Mouse (Mus musculus): ENCODE results near the gene Eif3l. TPM values are rescaled to one million over a fixed set of nuclear protein-coding genes. Genes with fewer than 3 reads are reported as not detected.

Eif3l gene
- polyA plus RNA-seq, 1 experiment from 2014 or later, result 174 TPM

DNA sequence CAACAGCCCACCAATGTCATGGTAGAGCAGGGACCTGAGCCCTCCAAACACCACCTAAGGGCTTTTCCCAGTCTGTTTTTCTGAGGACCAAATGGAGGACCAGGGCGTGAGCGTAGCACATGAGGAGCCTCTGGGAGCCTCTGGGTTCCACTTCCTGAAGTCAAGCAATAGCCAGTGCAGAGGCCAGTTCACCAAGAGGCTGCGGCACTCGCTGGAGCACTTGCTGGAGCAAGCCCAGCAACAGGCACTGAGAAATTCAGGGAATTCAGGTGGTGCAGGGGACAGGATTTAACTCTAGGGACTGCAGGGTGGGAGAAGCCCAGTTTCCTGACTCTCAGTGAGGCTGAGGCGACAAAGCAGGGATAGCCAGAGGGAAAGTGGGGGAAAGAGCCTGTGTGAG, 23.2 kb downstream of the Eif3l start:
- H3K36me3 ChIP-seq (ENCODE audit: control insufficient read depth, insufficient read depth, low read length), result peaks cover 15% of the 10 kb centered on the region
- peaks cover 7% of the 10 kb centered on the region for H3K4me1 ChIP-seq (ENCODE audit: control insufficient read depth, insufficient read depth, low read depth, low read length)
- H3K27ac ChIP-seq (ENCODE audit: low read depth, low read length), result no peak overlapping the region
- H3K9ac ChIP-seq (ENCODE audit: low read depth, low read length), result no peak overlapping the region
- H3K4me2 ChIP-seq (ENCODE audit: low read length), result no peak overlapping the region
- WGBS, result 78% methylated on average over 5 of the region's 5 CpGs
- H3K27me3 ChIP-seq (replicated peaks; ENCODE audit: control insufficient read depth, insufficient read depth, low read length), result no peaks in the 10 kb centered on the region
- ATAC-seq, result no peak
- H3K9me3 ChIP-seq (ENCODE audit: control insufficient read depth, low read length), result no peaks in the 10 kb centered on the region
- no peak overlapping the region for H3K4me3 ChIP-seq (ENCODE audit: low read length)

- ATAC-seq, result no peak
- Histone ChIP-seq H3K4me3 (ENCODE audit: low read length) (no peak overlapping the region), H3K4me2 (ENCODE audit: low read length) (no peak overlapping the region), H3K9ac (ENCODE audit: low read depth, low read length) (no peak overlapping the region), H3K9me3 (ENCODE audit: control insufficient read depth, low read length) (no peaks in the 10 kb centered on the region), H3K27ac (ENCODE audit: low read depth, low read length) (no peak overlapping the region; the same call in 1 of the 2 replicates), H3K4me1 (ENCODE audit: control insufficient read depth, insufficient read depth, low read depth, low read length) (peaks cover 7% of the 10 kb centered on the region), H3K36me3 (ENCODE audit: control insufficient read depth, insufficient read depth, low read length) (peaks cover 12% of the 10 kb centered on the region), H3K27me3 (replicated peaks; ENCODE audit: control insufficient read depth, insufficient read depth, low read length) (no peaks in the 10 kb centered on the region)
- WGBS, result 51% methylated on average over 7 of the region's 7 CpGs
Observed at GRCm38 (mm10) chr15:79098868-79099267, 23.9 kb downstream of the Eif3l start.

DNA sequence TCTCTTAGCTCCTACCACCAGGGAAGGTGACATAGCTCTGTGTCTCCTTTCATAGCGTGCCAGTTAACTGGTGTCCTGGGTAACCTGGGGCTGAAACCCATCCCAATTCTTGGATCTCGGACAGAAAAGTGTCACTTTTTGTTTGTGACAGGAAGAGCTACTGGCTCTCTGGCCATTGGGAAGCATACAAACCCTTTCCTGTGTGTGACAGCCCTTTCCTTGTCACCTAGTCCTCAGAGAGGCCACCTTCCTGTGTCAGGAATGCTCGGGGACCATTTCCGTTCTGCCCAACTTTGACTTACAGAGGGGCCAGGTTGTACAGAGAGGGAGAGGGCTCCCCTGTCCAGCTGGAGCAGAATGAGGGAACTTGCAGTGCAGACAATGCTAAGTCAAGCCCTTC, 24.5 kb downstream of the Eif3l start:
- no peak overlapping the region for H3K9ac ChIP-seq (ENCODE audit: low read depth, low read length)
- H3K36me3 ChIP-seq (ENCODE audit: control insufficient read depth, insufficient read depth, low read length), result peaks cover 7% of the 10 kb centered on the region
- ATAC-seq, result no peak
- no peak overlapping the region; the same call in 1 of the 2 replicates for H3K27ac ChIP-seq (ENCODE audit: low read depth, low read length)
- H3K4me1 ChIP-seq (ENCODE audit: control insufficient read depth, insufficient read depth, low read depth, low read length), result peaks cover 7% of the 10 kb centered on the region
- H3K27me3 ChIP-seq (replicated peaks; ENCODE audit: control insufficient read depth, insufficient read depth, low read length), result no peaks in the 10 kb centered on the region
- H3K4me2 ChIP-seq (ENCODE audit: low read length), result no peak overlapping the region
- H3K9me3 ChIP-seq (ENCODE audit: control insufficient read depth, low read length), result no peaks in the 10 kb centered on the region
- 68% methylated on average over 4 of the region's 4 CpGs for WGBS
- no peak overlapping the region for H3K4me3 ChIP-seq (ENCODE audit: low read length)

DNA sequence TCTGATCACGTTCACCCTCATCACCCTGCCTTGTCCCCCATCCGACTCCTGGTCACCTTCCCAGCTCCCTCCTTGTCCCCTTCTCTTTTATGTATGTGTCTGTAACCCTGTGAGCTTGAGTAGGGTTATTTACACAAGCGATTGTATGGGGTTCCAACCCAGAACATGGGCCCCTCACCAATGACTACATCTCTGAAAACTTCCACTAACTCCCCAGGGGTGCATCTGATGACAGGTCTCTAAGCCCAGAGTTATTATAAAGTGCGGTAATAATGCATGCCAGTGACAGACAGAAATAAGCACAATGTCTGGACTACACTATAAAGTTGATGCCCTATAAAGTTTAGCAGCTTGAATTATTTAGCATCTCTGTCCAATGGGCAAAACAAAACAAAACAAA, 25.4 kb downstream of the Eif3l start:
- no peak for ATAC-seq

DNA sequence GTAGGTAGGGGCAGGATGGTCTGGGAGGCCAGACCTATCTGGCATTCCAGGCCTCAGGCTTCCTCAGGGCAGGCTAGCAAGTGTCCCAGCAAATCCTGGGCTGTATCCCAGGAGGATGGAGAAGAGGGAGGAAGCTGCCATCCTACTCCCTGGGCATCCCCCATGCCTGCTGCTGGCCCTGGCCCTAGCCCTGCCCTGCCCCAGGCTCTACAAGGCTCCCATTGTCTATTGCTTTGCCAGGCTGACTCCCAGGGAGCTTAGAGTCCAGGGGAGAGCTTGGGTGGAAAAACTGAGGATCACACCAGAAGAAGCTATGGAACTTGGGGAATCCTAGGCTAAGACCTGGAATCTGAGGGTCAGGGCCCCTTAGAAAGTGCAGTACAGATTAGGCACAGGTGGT, 26.6 kb downstream of the Eif3l start:
- H3K9me3 ChIP-seq (ENCODE audit: control insufficient read depth, low read length), result no peaks in the 10 kb centered on the region
- no peaks in the 10 kb centered on the region for H3K27me3 ChIP-seq (replicated peaks; ENCODE audit: control insufficient read depth, insufficient read depth, low read length)
- H3K9ac ChIP-seq (ENCODE audit: low read depth, low read length), result no peak overlapping the region

More for the DNA sequence above, 25.4 kb downstream of the Eif3l start:
- Histone ChIP-seq H3K4me2 (ENCODE audit: low read length) (no peak overlapping the region), H3K4me3 (ENCODE audit: low read length) (no peak overlapping the region), H3K9ac (ENCODE audit: low read depth, low read length) (no peak overlapping the region), H3K27ac (ENCODE audit: low read depth, low read length) (no peak overlapping the region), H3K9me3 (ENCODE audit: control insufficient read depth, low read length) (no peaks in the 10 kb centered on the region), H3K4me1 (ENCODE audit: control insufficient read depth, insufficient read depth, low read depth, low read length) (peaks cover 7% of the 10 kb centered on the region), H3K27me3 (replicated peaks; ENCODE audit: control insufficient read depth, insufficient read depth, low read length) (no peaks in the 10 kb centered on the region), H3K36me3 (ENCODE audit: control insufficient read depth, insufficient read depth, low read length) (peaks cover 2% of the 10 kb centered on the region)
- 75% methylated on average over 4 of the region's 4 CpGs for WGBS

GRCm38 (mm10) chr15:79103264-79103663, 28.3 kb downstream of the Eif3l start:
- no peak overlapping the region for H3K27ac ChIP-seq (ENCODE audit: low read depth, low read length)
- WGBS, result 58% methylated on average over 10 of the region's 10 CpGs

More for the DNA sequence above, 26.6 kb downstream of the Eif3l start:
- H3K4me3 ChIP-seq (ENCODE audit: low read length), result no peak overlapping the region
- peaks cover 7% of the 10 kb centered on the region for H3K4me1 ChIP-seq (ENCODE audit: control insufficient read depth, insufficient read depth, low read depth, low read length)
- H3K36me3 ChIP-seq (ENCODE audit: control insufficient read depth, insufficient read depth, low read length), result no peaks in the 10 kb centered on the region
- no peak overlapping the region for H3K27ac ChIP-seq (ENCODE audit: low read depth, low read length)
- H3K4me2 ChIP-seq (ENCODE audit: low read length), result no peak overlapping the region
- ATAC-seq, result no peak

GRCm38 (mm10) chr15:79105804-79106203, 30.8 kb downstream of the Eif3l start:
- H3K27me3 ChIP-seq (replicated peaks; ENCODE audit: control insufficient read depth, insufficient read depth, low read length), result no peaks in the 10 kb centered on the region
- H3K9me3 ChIP-seq (ENCODE audit: control insufficient read depth, low read length), result no peaks in the 10 kb centered on the region
- no peak overlapping the region for H3K4me3 ChIP-seq (ENCODE audit: low read length)
- 57% methylated on average over 2 of the region's 2 CpGs for WGBS
- peaks cover 5% of the 10 kb centered on the region for H3K4me1 ChIP-seq (ENCODE audit: control insufficient read depth, insufficient read depth, low read depth, low read length)
- ATAC-seq, result no peak
- H3K4me2 ChIP-seq (ENCODE audit: low read length), result no peak overlapping the region
- no peak overlapping the region for H3K9ac ChIP-seq (ENCODE audit: low read depth, low read length)
- no peaks in the 10 kb centered on the region for H3K36me3 ChIP-seq (ENCODE audit: control insufficient read depth, insufficient read depth, low read length)
- H3K27ac ChIP-seq (ENCODE audit: low read depth, low read length), result no peak overlapping the region

More at GRCm38 (mm10) chr15:79103264-79103663, 28.3 kb downstream of the Eif3l start:
- Histone ChIP-seq H3K36me3 (ENCODE audit: control insufficient read depth, insufficient read depth, low read length) (no peaks in the 10 kb centered on the region), H3K4me2 (ENCODE audit: low read length) (no peak overlapping the region), H3K9me3 (ENCODE audit: control insufficient read depth, low read length) (no peaks in the 10 kb centered on the region), H3K4me1 (ENCODE audit: control insufficient read depth, insufficient read depth, low read depth, low read length) (peaks cover under 1% of the 10 kb centered on the region), H3K4me3 (ENCODE audit: low read length) (no peak overlapping the region), H3K9ac (ENCODE audit: low read depth, low read length) (no peak overlapping the region), H3K27me3 (replicated peaks; ENCODE audit: control insufficient read depth, insufficient read depth, low read length) (no peaks in the 10 kb centered on the region)
- ATAC-seq, result no peak

- Histone ChIP-seq H3K36me3 (ENCODE audit: control insufficient read depth, insufficient read depth, low read length) (no peaks in the 10 kb centered on the region), H3K4me3 (ENCODE audit: low read length) (no peak overlapping the region; the same call in 1 of the 2 replicates), H3K9me3 (ENCODE audit: control insufficient read depth, low read length) (no peaks in the 10 kb centered on the region), H3K27ac (ENCODE audit: low read depth, low read length) (peak overlapping the region; percentile 0; the same call in 1 of the 2 replicates), H3K4me2 (ENCODE audit: low read length) (peak overlapping the region; percentile 70), H3K9ac (ENCODE audit: low read depth, low read length) (no peak overlapping the region), H3K27me3 (replicated peaks; ENCODE audit: control insufficient read depth, insufficient read depth, low read length) (no peaks in the 10 kb centered on the region), H3K4me1 (ENCODE audit: control insufficient read depth, insufficient read depth, low read depth, low read length) (peaks cover 15% of the 10 kb centered on the region)
- WGBS, result 21% methylated on average over 7 of the region's 7 CpGs
- no peak for ATAC-seq
Observed at GRCm38 (mm10) chr15:79107966-79108365, 33.0 kb downstream of the Eif3l start.

DNA sequence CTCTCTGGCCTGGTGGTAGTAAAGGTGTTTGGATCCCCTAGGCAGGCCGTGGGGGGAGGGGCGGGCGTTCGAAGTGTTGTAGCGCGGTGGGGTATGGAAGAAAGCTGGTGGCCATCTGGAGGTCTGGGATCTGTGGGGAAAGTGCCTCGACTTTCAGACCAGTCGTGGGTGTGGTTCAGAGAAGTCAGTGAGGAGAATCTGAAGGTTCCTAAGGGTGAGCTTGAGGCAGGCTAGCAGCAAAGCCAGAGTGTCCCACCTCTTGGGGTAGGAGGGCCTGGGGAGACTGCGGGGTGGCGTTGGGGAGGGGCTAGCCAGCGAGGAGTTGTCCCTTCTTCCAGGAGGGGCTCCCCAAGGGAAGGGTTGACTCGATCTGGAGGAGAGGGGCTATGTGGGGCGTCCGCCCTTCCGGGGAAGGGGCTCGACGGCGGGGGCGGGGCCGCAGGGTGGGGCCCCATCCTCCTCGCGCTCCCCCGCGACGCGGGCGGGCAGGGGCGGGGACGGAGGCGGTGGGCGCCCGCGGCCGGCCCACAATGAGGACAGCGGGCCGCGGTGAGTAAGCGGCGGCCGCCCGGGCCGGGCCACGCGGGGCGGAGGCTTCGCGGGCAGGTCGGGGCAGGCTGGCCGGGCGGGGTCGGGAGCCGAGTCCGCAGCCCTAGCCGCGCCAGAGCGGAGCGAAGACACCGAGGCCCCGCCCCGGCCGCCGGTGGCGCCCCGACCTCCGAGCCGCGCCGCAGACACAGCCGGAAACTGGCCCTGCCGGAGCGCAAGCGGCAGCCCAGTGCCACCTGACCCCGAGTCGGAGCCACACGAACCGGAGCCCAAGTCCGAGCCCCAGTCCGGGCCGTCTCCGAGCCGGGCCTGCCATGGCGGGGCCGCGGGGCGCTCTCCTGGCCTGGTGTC, 33.7 kb downstream of the Eif3l start, which contains the start of gene Micall1:
Micall1 (plus strand) TSS at position 478 of the 900 bp plus-strand sequence.
- H3K4me1 ChIP-seq (ENCODE audit: control insufficient read depth, insufficient read depth, low read depth, low read length), result peaks cover 15% of the 10 kb centered on the region
- no peaks in the 10 kb centered on the region for H3K9me3 ChIP-seq (ENCODE audit: control insufficient read depth, low read length)
- peak within 1 kb of the TSS; percentile 69 for H3K4me3 ChIP-seq (ENCODE audit: low read length)
- peak; percentile 79 for ATAC-seq
- H3K36me3 ChIP-seq (ENCODE audit: control insufficient read depth, insufficient read depth, low read length), result no peaks in the 10 kb centered on the region
- 1% methylated on average over 41 of the region's 85 CpGs for WGBS
- no peaks in the 10 kb centered on the region for H3K27me3 ChIP-seq (replicated peaks; ENCODE audit: control insufficient read depth, insufficient read depth, low read length)
- peak within 1 kb of the TSS; percentile 75 for H3K27ac ChIP-seq (ENCODE audit: low read depth, low read length)
- H3K4me2 ChIP-seq (ENCODE audit: low read length), result peak within 1 kb of the TSS; percentile 70
- H3K9ac ChIP-seq (ENCODE audit: low read depth, low read length), result peak within 1 kb of the TSS; percentile 89
